Mouse (Mus musculus): ENCODE measurements around the gene Papss1. TPM values are rescaled to one million over a fixed set of nuclear protein-coding genes. Genes with fewer than 3 reads are reported as not detected.
A peak's percentile ranks its signal among the peaks of the same experiment; 100 is the strongest.
"Not testable (repeated sequence)": the region's sequence is repeated elsewhere in the genome, so short reads cannot be mapped to it uniquely, and the experiment has no call there.

Gene Papss1
- polyA plus RNA-seq, 1 experiment from 2014 or later = 103 TPM

- Histone ChIP-seq H3K4me2 (ENCODE audit: low read depth, low read length) (no peak overlapping the region), H3K27ac (ENCODE audit: low read length) (no peak overlapping the region), H3K27me3 (ENCODE audit: control insufficient read depth, insufficient read depth, low read length) (no peaks in the 10 kb centered on the region), H3K9me3 (replicated peaks; ENCODE audit: control insufficient read depth, low read length) (no peaks in the 10 kb centered on the region), H3K36me3 (ENCODE audit: control insufficient read depth, insufficient read depth, low read length) (no peaks in the 10 kb centered on the region), H3K4me1 (ENCODE audit: control insufficient read depth, insufficient read depth, low read length) (no peaks in the 10 kb centered on the region), H3K4me3 (replicated peaks; ENCODE audit: low read length) (no peak overlapping the region), H3K9ac (ENCODE audit: low read length) (no peak overlapping the region)
- WGBS = 94% methylated on average over 13 of the region's 13 CpGs
- ATAC-seq (ENCODE audit: insufficient read depth, low FRiP score) = no peak
Observed at GRCm38 (mm10) chr3:131541244-131541942, 23.2 kb upstream of the Papss1 start.

- H3K27me3 ChIP-seq (ENCODE audit: control insufficient read depth, insufficient read depth, low read length); H3K9ac ChIP-seq (ENCODE audit: low read length); H3K36me3 ChIP-seq (ENCODE audit: control insufficient read depth, insufficient read depth, low read length); H3K4me2 ChIP-seq (ENCODE audit: low read depth, low read length); ATAC-seq (ENCODE audit: insufficient read depth, low FRiP score); H3K4me1 ChIP-seq (ENCODE audit: control insufficient read depth, insufficient read depth, low read length); H3K27ac ChIP-seq (ENCODE audit: low read length); H3K4me3 ChIP-seq (replicated peaks; ENCODE audit: low read length); H3K9me3 ChIP-seq (replicated peaks; ENCODE audit: control insufficient read depth, low read length): not testable (repeated sequence)
- WGBS = 95% methylated on average over 17 of the region's 17 CpGs
Observed at GRCm38 (mm10) chr3:131547562-131547961, 17.0 kb upstream of the Papss1 start.

- no peak overlapping the region for H3K4me2 ChIP-seq (ENCODE audit: low read depth, low read length)
- H3K27ac ChIP-seq (ENCODE audit: low read length) = no peak overlapping the region
- no peaks in the 10 kb centered on the region for H3K4me1 ChIP-seq (ENCODE audit: control insufficient read depth, insufficient read depth, low read length)
- no peak overlapping the region for H3K4me3 ChIP-seq (replicated peaks; ENCODE audit: low read length)
- no peaks in the 10 kb centered on the region for H3K36me3 ChIP-seq (ENCODE audit: control insufficient read depth, insufficient read depth, low read length)
- ATAC-seq (ENCODE audit: insufficient read depth, low FRiP score) = no peak
- H3K9me3 ChIP-seq (replicated peaks; ENCODE audit: control insufficient read depth, low read length) = no peaks in the 10 kb centered on the region
- WGBS = 64% methylated on average over 4 of the region's 4 CpGs
- no peaks in the 10 kb centered on the region for H3K27me3 ChIP-seq (ENCODE audit: control insufficient read depth, insufficient read depth, low read length)
- H3K9ac ChIP-seq (ENCODE audit: low read length) = no peak overlapping the region
Observed at GRCm38 (mm10) chr3:131550046-131550445, 14.5 kb upstream of the Papss1 start.

GRCm38 (mm10) chr3:131552349-131553254 lies 12.0 kb upstream of the Papss1 start:
- H3K9me3 ChIP-seq (replicated peaks; ENCODE audit: control insufficient read depth, low read length) = no peaks in the 10 kb centered on the region
- no peaks in the 10 kb centered on the region for H3K4me1 ChIP-seq (ENCODE audit: control insufficient read depth, insufficient read depth, low read length)
- no peak overlapping the region for H3K27ac ChIP-seq (ENCODE audit: low read length)
- WGBS = 37% methylated on average over 9 of the region's 9 CpGs
- H3K36me3 ChIP-seq (ENCODE audit: control insufficient read depth, insufficient read depth, low read length) = no peaks in the 10 kb centered on the region
- no peak overlapping the region for H3K4me2 ChIP-seq (ENCODE audit: low read depth, low read length)
- no peak for ATAC-seq (ENCODE audit: insufficient read depth, low FRiP score)
- H3K27me3 ChIP-seq (ENCODE audit: control insufficient read depth, insufficient read depth, low read length) = no peaks in the 10 kb centered on the region
- H3K4me3 ChIP-seq (replicated peaks; ENCODE audit: low read length) = no peak overlapping the region
- no peak overlapping the region for H3K9ac ChIP-seq (ENCODE audit: low read length)

GRCm38 (mm10) chr3:131555771-131556170 lies 8.8 kb upstream of the Papss1 start:
- H3K9me3 ChIP-seq (replicated peaks; ENCODE audit: control insufficient read depth, low read length) = no peaks in the 10 kb centered on the region
- H3K4me2 ChIP-seq (ENCODE audit: low read depth, low read length) = no peak overlapping the region
- no peak overlapping the region for H3K4me3 ChIP-seq (replicated peaks; ENCODE audit: low read length)
- no peak overlapping the region for H3K27ac ChIP-seq (ENCODE audit: low read length)
- H3K27me3 ChIP-seq (ENCODE audit: control insufficient read depth, insufficient read depth, low read length) = no peaks in the 10 kb centered on the region
- H3K9ac ChIP-seq (ENCODE audit: low read length) = no peak overlapping the region
- no peak for ATAC-seq (ENCODE audit: insufficient read depth, low FRiP score)
- no peaks in the 10 kb centered on the region for H3K36me3 ChIP-seq (ENCODE audit: control insufficient read depth, insufficient read depth, low read length)
- H3K4me1 ChIP-seq (ENCODE audit: control insufficient read depth, insufficient read depth, low read length) = no peaks in the 10 kb centered on the region

- no peaks in the 10 kb centered on the region for H3K27me3 ChIP-seq (ENCODE audit: control insufficient read depth, insufficient read depth, low read length)
- no peaks in the 10 kb centered on the region for H3K9me3 ChIP-seq (replicated peaks; ENCODE audit: control insufficient read depth, low read length)
- no peak for ATAC-seq (ENCODE audit: insufficient read depth, low FRiP score)
- H3K27ac ChIP-seq (ENCODE audit: low read length) = no peak overlapping the region
- no peak overlapping the region for H3K4me2 ChIP-seq (ENCODE audit: low read depth, low read length)
- no peaks in the 10 kb centered on the region for H3K36me3 ChIP-seq (ENCODE audit: control insufficient read depth, insufficient read depth, low read length)
- peaks cover 20% of the 10 kb centered on the region for H3K4me1 ChIP-seq (ENCODE audit: control insufficient read depth, insufficient read depth, low read length)
- no peak overlapping the region for H3K4me3 ChIP-seq (replicated peaks; ENCODE audit: low read length)
- no peak overlapping the region for H3K9ac ChIP-seq (ENCODE audit: low read length)
Observed at GRCm38 (mm10) chr3:131561591-131561990, 3.0 kb upstream of the Papss1 start.

- H3K36me3 ChIP-seq (ENCODE audit: control insufficient read depth, insufficient read depth, low read length) = 0 out of 2 replicates have a peak, but pooled peaks cover 3% of the 10 kb centered on the region
- peak overlapping the region; percentile 97 for H3K4me3 ChIP-seq (replicated peaks; ENCODE audit: low read length)
- peaks cover 20% of the 10 kb centered on the region for H3K4me1 ChIP-seq (ENCODE audit: control insufficient read depth, insufficient read depth, low read length)
- peak overlapping the region; percentile 78 for H3K4me2 ChIP-seq (ENCODE audit: low read depth, low read length)
- ATAC-seq (ENCODE audit: insufficient read depth, low FRiP score) = no peak
- H3K9me3 ChIP-seq (replicated peaks; ENCODE audit: control insufficient read depth, low read length) = no peaks in the 10 kb centered on the region
- H3K9ac ChIP-seq (ENCODE audit: low read length) = peak overlapping the region; percentile 92
- no peaks in the 10 kb centered on the region for H3K27me3 ChIP-seq (ENCODE audit: control insufficient read depth, insufficient read depth, low read length)
- WGBS = 1% methylated on average over 9 of the region's 9 CpGs
- peak overlapping the region; percentile 93 for H3K27ac ChIP-seq (ENCODE audit: low read length)
Observed at GRCm38 (mm10) chr3:131565257-131565610, 666 bp downstream of the Papss1 start.

- Histone ChIP-seq H3K4me1 (ENCODE audit: control insufficient read depth, insufficient read depth, low read length) (peaks cover 20% of the 10 kb centered on the region), H3K36me3 (ENCODE audit: control insufficient read depth, insufficient read depth, low read length) (0 out of 2 replicates have a peak, but pooled peaks cover 3% of the 10 kb centered on the region), H3K4me3 (replicated peaks; ENCODE audit: low read length) (peak overlapping the region; percentile 97; the same call in 1 of the 2 replicates), H3K9ac (ENCODE audit: low read length) (no peak overlapping the region; the same call in 1 of the 2 replicates), H3K4me2 (ENCODE audit: low read depth, low read length) (peak overlapping the region; percentile 78), H3K27me3 (ENCODE audit: control insufficient read depth, insufficient read depth, low read length) (no peaks in the 10 kb centered on the region), H3K9me3 (replicated peaks; ENCODE audit: control insufficient read depth, low read length) (no peaks in the 10 kb centered on the region), H3K27ac (ENCODE audit: low read length) (no peak overlapping the region)
- WGBS = 60% methylated on average over 2 of the region's 2 CpGs
- ATAC-seq (ENCODE audit: insufficient read depth, low FRiP score) = no peak
Observed at GRCm38 (mm10) chr3:131566281-131566680, 1.7 kb downstream of the Papss1 start.

- Histone ChIP-seq H3K4me1 (ENCODE audit: control insufficient read depth, insufficient read depth, low read length) (peaks cover 15% of the 10 kb centered on the region), H3K4me2 (ENCODE audit: low read depth, low read length) (no peak overlapping the region), H3K9ac (ENCODE audit: low read length) (no peak overlapping the region), H3K27me3 (ENCODE audit: control insufficient read depth, insufficient read depth, low read length) (no peaks in the 10 kb centered on the region), H3K9me3 (replicated peaks; ENCODE audit: control insufficient read depth, low read length) (no peaks in the 10 kb centered on the region), H3K4me3 (replicated peaks; ENCODE audit: low read length) (no peak overlapping the region), H3K27ac (ENCODE audit: low read length) (no peak overlapping the region), H3K36me3 (ENCODE audit: control insufficient read depth, insufficient read depth, low read length) (0 out of 2 replicates have a peak, but pooled peaks cover 3% of the 10 kb centered on the region)
- no peak for ATAC-seq (ENCODE audit: insufficient read depth, low FRiP score)
- WGBS = 55% methylated on average over 1 of the region's 1 CpGs
Observed at GRCm38 (mm10) chr3:131570506-131570905, 5.9 kb downstream of the Papss1 start.

All from stomach, embryonic 16.5 days (tissue).